Mouse (Mus musculus) midbrain, embryonic 14.5 days (tissue): ENCODE data around the gene Tmem190. TPM values are rescaled to one million over a fixed set of nuclear protein-coding genes. Genes with fewer than 3 reads are reported as not detected.
A peak's percentile ranks its signal among the peaks of the same experiment; 100 is the strongest.
"Not testable (repeated sequence)": the region's sequence is repeated elsewhere in the genome, so short reads cannot be mapped to it uniquely, and the experiment has no call there.

Experiments
- ATAC-seq: fragments of 200-750 bp; cut with Nextera tagmentation; 2 replicates; pipeline ENCODE4 v1.8.0; 2017; ENCODE audit warnings: moderate number of reproducible peaks, moderate library complexity; ENCODE audit not compliant: low FRiP score, low TSS enrichment
- DNase-seq: peaks from one replicate; pipeline ENCODE4 v3.0.0-alpha.2; 2015
- H3K27ac ChIP-seq: fragments of 300-500 bp; sonication (generic); replicated peaks from 2 replicates; pipeline ENCODE4 v1.5.1; 2014; ENCODE audit warnings: mild to moderate bottlenecking, low read depth, low read length, moderate library complexity
- H3K27me3 ChIP-seq: fragments of 300-500 bp; sonication (generic); 2 replicates; pipeline ENCODE4 v1.6.1; 2014; ENCODE audit warnings: low read length, control low read depth, mixed read lengths; ENCODE audit not compliant: control insufficient read depth, insufficient read depth
- H3K36me3 ChIP-seq: fragments of 300-500 bp; sonication (generic); 2 replicates; pipeline ENCODE4 v1.6.1; 2014; ENCODE audit warnings: low read length, control low read depth; ENCODE audit not compliant: control insufficient read depth, insufficient read depth
- H3K4me1 ChIP-seq: fragments of 300-500 bp; sonication (generic); 2 replicates; pipeline ENCODE4 v1.6.1; 2014; ENCODE audit warnings: mild to moderate bottlenecking, antibody characterized with exemption, low read length, control low read depth; ENCODE audit not compliant: control insufficient read depth, insufficient read depth
- H3K4me2 ChIP-seq: fragments of 300-500 bp; sonication (generic); 2 replicates; pipeline ENCODE4 v1.6.1; 2014; ENCODE audit warnings: mild to moderate bottlenecking, low read length, moderate library complexity
- H3K4me3 ChIP-seq: fragments of 300-500 bp; sonication (generic); replicated peaks from 2 replicates; pipeline ENCODE4 v1.5.1; 2014; ENCODE audit warnings: low read depth, low read length
- H3K9ac ChIP-seq: fragments of 300-500 bp; sonication (generic); replicated peaks from 2 replicates; pipeline ENCODE4 v1.6.1; 2014; ENCODE audit warnings: mild to moderate bottlenecking, low read length, moderate library complexity
- H3K9me3 ChIP-seq: fragments of 300-500 bp; sonication (generic); 2 replicates; pipeline ENCODE4 v1.6.1; 2016; ENCODE audit warnings: low read length, control low read depth, mixed read lengths; ENCODE audit not compliant: control insufficient read depth
- WGBS: fragments of 180-500 bp; shearing (Covaris S2); extraction: QIAGEN DNeasy Blood & Tissue Kit; methylation state at CpG from one replicate; pipeline ENCODE4 v1.1.7; 2014; 5-methylcytosine and 5-hydroxymethylcytosine counted together
- polyA plus RNA-seq: library from polyadenylated mRNA; unstranded; fragments of >200 nt; fragmentation: Nextera tagmentation; extraction: Ambion mirVana; gene quantifications from 2 replicates; pipeline ENCODE4 v1.2.1, GENCODE M21; 2014

Gene Tmem190
- polyA plus RNA-seq, 1 experiment from 2014 or later, result not detected

DNA sequence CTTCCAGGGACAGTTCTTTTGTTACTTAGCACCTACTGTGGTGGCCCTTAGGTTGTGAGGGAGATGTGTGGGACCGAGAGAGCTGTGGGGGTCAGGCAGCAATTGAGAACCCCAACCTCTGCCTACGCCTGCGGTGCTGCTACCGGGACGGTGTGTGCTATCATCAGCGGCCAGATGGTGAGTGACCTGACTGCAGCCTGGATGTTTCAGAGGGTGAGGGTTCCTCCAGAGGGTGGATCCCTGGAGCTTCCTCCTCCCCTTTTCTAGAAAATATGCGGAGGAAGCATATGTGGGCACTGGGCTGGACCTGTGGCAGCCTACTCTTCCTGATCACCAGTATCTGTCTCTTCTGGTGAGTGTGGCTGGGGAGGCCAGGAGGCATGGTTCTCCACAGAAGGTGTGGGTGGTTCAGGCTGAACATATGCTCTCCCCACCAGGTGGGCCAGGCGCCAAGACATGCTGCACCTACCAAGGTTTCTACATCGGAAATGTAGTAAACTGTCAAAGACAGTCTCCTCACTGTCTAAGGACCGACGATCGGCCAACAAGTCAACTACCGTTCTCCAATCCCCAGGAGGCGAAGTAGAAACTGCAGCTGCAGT is 1.0 kb downstream of the Tmem190 start:
- no peak overlapping the region for H3K4me2 ChIP-seq
- no peak for ATAC-seq
- H3K36me3 ChIP-seq, result no peaks in the 10 kb centered on the region
- no peak overlapping the region for H3K27ac ChIP-seq
- no peaks in the 10 kb centered on the region for H3K9me3 ChIP-seq
- 87% methylated on average over 14 of the region's 14 CpGs for WGBS
- H3K4me1 ChIP-seq, result no peaks in the 10 kb centered on the region
- no peak overlapping the region for H3K9ac ChIP-seq
- no peak for DNase-seq
- H3K27me3 ChIP-seq, result peaks cover 7% of the 10 kb centered on the region; the same call in 1 of the 2 replicates
- H3K4me3 ChIP-seq, result no peak overlapping the region

DNA sequence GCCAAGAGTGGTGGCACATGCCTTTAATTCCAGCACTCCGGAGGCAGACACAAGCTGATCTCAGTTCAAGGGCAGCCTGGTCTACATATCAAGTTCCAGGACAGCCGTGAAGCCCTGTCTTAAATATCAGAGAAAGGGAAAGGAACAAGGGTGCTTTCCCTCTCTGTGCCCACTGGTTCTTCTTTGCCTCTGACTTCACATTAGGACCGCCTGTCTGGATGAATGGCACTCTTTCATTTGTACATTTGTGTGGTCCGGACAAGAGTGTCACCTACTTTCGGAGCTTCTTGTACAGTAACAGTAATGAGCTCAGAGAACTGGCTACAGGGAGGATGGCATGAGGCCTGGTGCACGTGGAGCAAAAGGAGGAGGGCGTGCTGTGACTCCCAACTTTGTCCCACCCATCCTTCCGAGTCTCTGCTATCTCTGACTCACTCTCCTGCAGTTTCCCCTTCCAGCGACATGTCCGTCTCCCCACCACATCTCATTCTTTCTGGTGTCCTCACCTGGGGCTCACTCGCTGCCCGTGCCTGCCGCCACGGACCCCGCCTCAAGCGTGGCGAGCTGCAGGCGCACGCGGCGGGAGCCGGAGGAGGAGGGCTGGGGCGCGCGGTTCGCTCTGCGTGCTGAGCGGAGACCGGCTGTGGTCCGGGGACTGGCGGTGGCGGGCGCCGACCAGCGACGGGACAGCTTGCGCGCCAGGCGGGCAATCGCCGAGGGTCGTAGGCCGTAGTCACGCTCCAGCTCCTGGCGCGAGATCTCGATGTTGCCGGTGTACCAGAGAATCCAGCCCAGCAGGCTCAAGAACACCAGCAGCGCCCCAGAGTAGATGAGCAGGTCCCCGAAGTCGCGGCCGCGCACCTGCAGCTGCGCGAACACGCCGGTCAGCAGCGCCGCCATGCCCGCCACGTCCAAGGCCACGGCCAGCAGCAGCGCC is 6.0 kb downstream of the Tmem190 start:
- Histone ChIP-seq H3K27ac (peak overlapping the region; percentile 71), H3K36me3 (no peaks in the 10 kb centered on the region), H3K4me1 (peaks cover 2% of the 10 kb centered on the region; the same call in 1 of the 2 replicates), H3K27me3 (peaks cover 9% of the 10 kb centered on the region; the same call in 1 of the 2 replicates), H3K4me3 (peak overlapping the region; percentile 48), H3K9me3 (no peaks in the 10 kb centered on the region), H3K4me2 (peak overlapping the region; percentile 94), H3K9ac (peak overlapping the region; percentile 76)
- DNase-seq, result peak; percentile 79
- peak; percentile 61 for ATAC-seq
- WGBS, result 3% methylated on average over 64 of the region's 64 CpGs

DNA sequence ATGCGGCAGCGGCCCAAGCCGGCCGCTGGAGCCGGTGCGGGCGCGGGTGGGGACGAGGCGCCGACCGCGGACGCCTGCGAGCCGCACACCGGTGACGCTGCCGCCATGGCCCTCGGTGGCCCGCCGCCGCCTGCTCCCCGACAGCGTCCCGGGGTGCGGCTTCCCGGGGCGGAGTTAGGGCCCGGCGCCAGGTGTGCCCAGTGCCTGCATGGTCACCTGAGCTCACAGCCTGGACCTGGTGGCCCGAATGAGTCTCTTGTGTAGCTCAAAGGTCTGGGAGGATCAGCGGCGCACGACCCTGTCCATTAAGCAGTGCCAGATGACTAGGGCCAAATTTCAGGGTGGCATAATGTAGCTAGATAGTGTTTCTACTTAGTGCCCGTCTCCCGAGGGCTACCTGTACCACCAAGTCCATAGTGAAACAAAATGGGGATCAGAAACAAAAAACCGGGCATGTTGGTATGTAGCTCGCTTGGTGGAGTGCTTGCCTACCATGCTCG is 6.7 kb downstream of the Tmem190 start, which contains the start of gene Tmem238:
Gene Tmem238, minus strand, starts transcription at position 221 of the 500 bp plus-strand sequence.
- ATAC-seq, result 0 out of 2 replicates have a peak, but pooled peaks have one; percentile 1
- peak within 1 kb of the TSS; percentile 71 for H3K27ac ChIP-seq

GRCm38 (mm10) chr7:4792278-4793212 is 9.8 kb downstream of the Tmem190 start, which contains the start of gene Rpl28:
Gene Rpl28 (plus strand): TSS chr7:4792874.
- DNase-seq (peak; percentile 99), ATAC-seq (peak; percentile 86)
- Histone ChIP-seq H3K4me1 (peaks cover 6% of the 10 kb centered on the region; the same call in 1 of the 2 replicates), H3K9me3 (no peaks in the 10 kb centered on the region), H3K27ac (peak within 1 kb of the TSS; percentile 89), H3K27me3 (peaks cover 9% of the 10 kb centered on the region; the same call in 1 of the 2 replicates), H3K9ac (peak within 1 kb of the TSS; percentile 80), H3K36me3 (peaks cover 34% of the 10 kb centered on the region), H3K4me3 (peak within 1 kb of the TSS; percentile 71), H3K4me2 (peak within 1 kb of the TSS; percentile 83)
- 2% methylated on average over 54 of the region's 54 CpGs for WGBS

More for the DNA sequence above, 6.7 kb downstream of the Tmem190 start, which contains the start of gene Tmem238:
- Histone ChIP-seq H3K9ac (peak within 1 kb of the TSS; percentile 76), H3K4me1 (peaks cover 6% of the 10 kb centered on the region; the same call in 1 of the 2 replicates), H3K9me3 (no peaks in the 10 kb centered on the region), H3K4me2 (peak within 1 kb of the TSS; percentile 94), H3K36me3 (peaks cover 7% of the 10 kb centered on the region), H3K27me3 (peaks cover 9% of the 10 kb centered on the region; the same call in 1 of the 2 replicates), H3K4me3 (peak within 1 kb of the TSS; percentile 48)
- DNase-seq, result no peak
- WGBS, result 9% methylated on average over 39 of the region's 40 CpGs

- DNase-seq, H3K9me3 ChIP-seq, H3K4me1 ChIP-seq, H3K27me3 ChIP-seq: not testable (repeated sequence)
- H3K27ac ChIP-seq, result peak overlapping the region; percentile 89
- peak overlapping the region; percentile 83 for H3K4me2 ChIP-seq
- peak; percentile 2; the same call in 1 of the 2 replicates for ATAC-seq
- peaks cover 40% of the 10 kb centered on the region for H3K36me3 ChIP-seq
- WGBS, result 1% methylated on average over 31 of the region's 31 CpGs
- H3K9ac ChIP-seq, result peak overlapping the region; percentile 80
- H3K4me3 ChIP-seq, result peak overlapping the region; percentile 71
Observed at GRCm38 (mm10) chr7:4793248-4793647, 10.5 kb downstream of the Tmem190 start.

GRCm38 (mm10) chr7:4793674-4794073 is 10.9 kb downstream of the Tmem190 start:
- H3K27me3 ChIP-seq, result peaks cover 9% of the 10 kb centered on the region; the same call in 1 of the 2 replicates
- H3K4me1 ChIP-seq, result peaks cover 6% of the 10 kb centered on the region; the same call in 1 of the 2 replicates
- peaks cover 40% of the 10 kb centered on the region for H3K36me3 ChIP-seq
- DNase-seq (no peak), ATAC-seq (no peak)
- no peaks in the 10 kb centered on the region for H3K9me3 ChIP-seq
- peak overlapping the region; percentile 80 for H3K9ac ChIP-seq
- no peak overlapping the region for H3K27ac ChIP-seq
- WGBS, result 45% methylated on average over 4 of the region's 4 CpGs
- H3K4me3 ChIP-seq, result peak overlapping the region; percentile 71
- peak overlapping the region; percentile 83 for H3K4me2 ChIP-seq

DNA sequence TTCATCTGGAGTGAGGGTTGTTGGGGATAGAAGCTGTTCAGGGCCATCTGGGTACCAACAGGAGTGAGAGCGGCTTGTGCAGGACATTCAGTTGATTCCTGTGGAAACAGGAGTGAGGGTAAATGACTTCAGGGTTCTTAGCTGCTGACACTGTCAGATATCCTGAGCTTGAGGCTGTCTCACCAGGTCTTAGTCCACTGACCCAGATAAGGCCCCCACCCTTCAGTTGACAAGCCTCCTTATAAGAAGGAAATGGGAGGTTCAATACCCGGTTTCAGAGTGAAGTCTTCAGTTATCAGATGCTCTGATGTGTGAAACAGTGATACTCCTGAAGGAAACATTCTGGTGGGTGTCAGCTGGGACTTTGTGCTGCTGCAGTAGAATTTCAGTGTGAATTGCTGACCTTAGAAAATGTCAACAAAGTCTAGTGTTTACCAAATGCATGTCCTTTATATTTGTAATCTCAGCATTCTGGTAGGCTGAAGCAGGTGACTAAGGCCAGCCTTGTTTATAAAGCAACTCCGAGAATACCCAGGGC is 12.0 kb downstream of the Tmem190 start:
- ATAC-seq (no peak), DNase-seq (no peak)
- 84% methylated on average over 3 of the region's 3 CpGs for WGBS
- Histone ChIP-seq H3K27ac (no peak overlapping the region), H3K4me1 (peaks cover 6% of the 10 kb centered on the region; the same call in 1 of the 2 replicates), H3K4me2 (no peak overlapping the region), H3K4me3 (no peak overlapping the region), H3K9me3 (no peaks in the 10 kb centered on the region), H3K27me3 (peaks cover 4% of the 10 kb centered on the region; the same call in 1 of the 2 replicates), H3K36me3 (peaks cover 46% of the 10 kb centered on the region), H3K9ac (no peak overlapping the region)
